Mouse (Mus musculus) neural tube, embryonic 11.5 days (tissue): ENCODE data around the gene Trpt1. TPM values are rescaled to one million over a fixed set of nuclear protein-coding genes. Genes with fewer than 3 reads are reported as not detected.
"Not testable (repeated sequence)": the region's sequence is repeated elsewhere in the genome, so short reads cannot be mapped to it uniquely, and the experiment has no call there.

Experiments
- ATAC-seq: fragments of 200-750 bp; cut with Nextera tagmentation; 2 replicates; pipeline ENCODE4 v1.8.0; 2017; ENCODE audit warnings: moderate number of reproducible peaks, mild to moderate bottlenecking, moderate TSS enrichment, moderate library complexity; ENCODE audit not compliant: insufficient read depth, low FRiP score, low TSS enrichment
- DNase-seq: peaks from one replicate; pipeline ENCODE4 v3.0.0-alpha.2; 2015; ENCODE audit warnings: low spot score
- H3K27ac ChIP-seq: fragments of 300-500 bp; sonication (generic); 2 replicates; pipeline ENCODE4 v1.5.1; 2014; ENCODE audit warnings: low read depth, mild to moderate bottlenecking, low read length
- H3K27me3 ChIP-seq: fragments of 300-500 bp; sonication (generic); 2 replicates; pipeline ENCODE4 v1.6.1; 2014; ENCODE audit warnings: mild to moderate bottlenecking, low read length, mixed read lengths; ENCODE audit not compliant: control insufficient read depth, insufficient read depth
- H3K36me3 ChIP-seq: fragments of 300-500 bp; sonication (generic); 2 replicates; pipeline ENCODE4 v1.6.1; 2014; ENCODE audit warnings: mild to moderate bottlenecking, low read length, moderate library complexity, mixed read lengths; ENCODE audit not compliant: control insufficient read depth, insufficient read depth
- H3K4me1 ChIP-seq: fragments of 300-500 bp; sonication (generic); 2 replicates; pipeline ENCODE4 v1.6.1; 2014; ENCODE audit warnings: low read length, mixed read lengths; ENCODE audit not compliant: control insufficient read depth, insufficient read depth
- H3K4me2 ChIP-seq: fragments of 300-500 bp; sonication (generic); 2 replicates; pipeline ENCODE4 v1.6.1; 2014; ENCODE audit warnings: low read depth, mild to moderate bottlenecking, moderate library complexity
- H3K4me3 ChIP-seq: fragments of 300-500 bp; sonication (generic); 2 replicates; pipeline ENCODE4 v1.5.1; 2014; ENCODE audit warnings: low read depth, low read length
- H3K9ac ChIP-seq: fragments of 300-500 bp; sonication (generic); 2 replicates; pipeline ENCODE4 v1.6.1; 2014; ENCODE audit warnings: mild to moderate bottlenecking, low read length
- H3K9me3 ChIP-seq: fragments of 300-500 bp; sonication (generic); 2 replicates; pipeline ENCODE4 v1.6.1; 2016; ENCODE audit warnings: low read length; ENCODE audit not compliant: control insufficient read depth
- WGBS: fragments of 180-500 bp; shearing (Covaris S2); extraction: QIAGEN DNeasy Blood & Tissue Kit; methylation state at CpG from one replicate; pipeline ENCODE4 v1.1.7; 2014; 5-methylcytosine and 5-hydroxymethylcytosine counted together
- polyA plus RNA-seq: library from polyadenylated mRNA; unstranded; fragments of >200 nt; fragmentation: Nextera tagmentation; extraction: Ambion mirVana; gene quantifications from 2 replicates; pipeline ENCODE4 v1.2.1, GENCODE M21; 2014

Gene Trpt1
- polyA plus RNA-seq, 1 experiment from 2014 or later: 9.7 TPM

DNA sequence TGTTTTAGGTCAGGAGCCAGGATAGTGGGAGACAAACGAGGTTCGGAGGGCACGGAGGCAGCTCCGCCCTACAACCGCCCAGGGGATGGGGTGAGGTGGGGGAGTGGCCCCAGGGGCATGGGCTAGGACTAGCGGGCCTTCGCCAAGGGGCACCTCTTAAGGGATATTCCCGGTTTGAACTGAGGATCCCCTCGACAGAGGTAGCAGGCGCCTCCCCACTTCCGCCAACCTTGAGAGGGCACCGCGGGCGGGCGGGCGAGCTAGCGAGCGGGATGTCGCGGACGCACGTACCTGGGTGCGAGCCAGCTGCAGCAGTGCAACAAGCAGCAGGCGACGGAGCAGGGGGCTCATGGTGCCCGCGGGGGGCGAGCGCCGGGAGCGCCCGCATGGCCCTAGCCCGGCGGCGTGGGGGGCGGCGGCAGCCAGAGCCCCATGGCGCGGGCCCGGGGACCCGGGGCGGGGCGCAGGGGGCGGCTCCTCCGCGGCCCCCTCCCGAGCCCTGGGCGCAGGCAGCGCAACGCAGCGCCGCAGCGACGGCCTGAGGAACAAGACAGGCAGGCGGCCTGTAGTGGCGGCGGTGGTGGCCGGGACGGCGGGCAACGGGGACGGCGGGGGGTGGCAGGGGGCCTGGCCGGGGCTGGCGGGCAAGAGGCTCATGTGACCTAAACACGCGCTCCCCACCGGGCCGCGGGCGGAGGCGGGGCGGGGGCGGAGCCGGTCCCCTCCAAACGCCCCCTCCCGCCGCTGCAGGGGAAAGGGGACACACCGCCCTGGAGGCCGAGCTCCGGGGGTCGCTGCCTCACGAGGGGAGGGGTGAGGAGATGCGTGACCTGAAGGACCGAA lies 8.6 kb upstream of the Trpt1 start, which contains the start of gene Vegfb:
Vegfb (minus strand) TSS at position 591 of the 843 bp plus-strand sequence.
- DNase-seq (peak; percentile 62), ATAC-seq (peak; percentile 48)
- no peaks in the 10 kb centered on the region for H3K9me3 ChIP-seq
- H3K27me3 ChIP-seq: no peaks in the 10 kb centered on the region
- H3K27ac ChIP-seq: peak within 1 kb of the TSS; percentile 73
- H3K36me3 ChIP-seq: peaks cover 3% of the 10 kb centered on the region; the same call in 1 of the 2 replicates
- WGBS: under 1% methylated on average over 57 of the region's 85 CpGs
- peak within 1 kb of the TSS; percentile 91 for H3K4me3 ChIP-seq
- H3K9ac ChIP-seq: peak within 1 kb of the TSS; percentile 86
- peak within 1 kb of the TSS; percentile 95 for H3K4me2 ChIP-seq
- H3K4me1 ChIP-seq: peaks cover 9% of the 10 kb centered on the region

- Histone ChIP-seq H3K36me3 (peaks cover 3% of the 10 kb centered on the region; the same call in 1 of the 2 replicates), H3K9me3 (no peaks in the 10 kb centered on the region), H3K4me2 (peak overlapping the region; percentile 95), H3K27me3 (no peaks in the 10 kb centered on the region), H3K27ac (no peak overlapping the region), H3K4me3 (peak overlapping the region; percentile 91), H3K9ac (peak overlapping the region; percentile 86), H3K4me1 (peaks cover 11% of the 10 kb centered on the region)
- no peak for ATAC-seq
- DNase-seq: no peak
- under 1% methylated on average over 8 of the region's 8 CpGs for WGBS
Observed at GRCm38 (mm10) chr19:6987904-6988285, 8.0 kb upstream of the Trpt1 start.

DNA sequence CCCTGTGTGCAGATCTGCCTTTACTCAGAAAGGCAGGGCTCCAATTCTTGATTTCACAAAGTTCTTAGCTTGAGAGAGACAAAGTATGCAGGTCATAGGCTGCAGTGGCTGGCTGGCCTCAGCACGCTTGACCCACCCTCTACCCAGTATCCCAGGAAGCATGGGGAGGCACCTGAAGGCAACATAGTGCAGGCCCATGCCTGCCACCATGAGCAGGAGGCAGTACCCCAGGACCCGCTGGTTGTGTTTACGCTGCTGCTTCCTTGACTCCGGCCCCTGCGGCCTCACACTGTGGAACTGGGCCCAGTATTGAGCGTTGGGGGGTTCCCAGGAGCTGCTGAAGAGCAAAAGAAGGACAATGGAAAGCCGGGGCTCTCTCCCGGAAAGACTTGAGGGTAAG lies 6.7 kb upstream of the Trpt1 start:
- Histone ChIP-seq H3K27ac (no peak overlapping the region), H3K36me3 (peaks cover 3% of the 10 kb centered on the region; the same call in 1 of the 2 replicates), H3K4me2 (no peak overlapping the region), H3K9me3 (no peaks in the 10 kb centered on the region), H3K4me1 (peaks cover 13% of the 10 kb centered on the region), H3K27me3 (no peaks in the 10 kb centered on the region), H3K9ac (no peak overlapping the region), H3K4me3 (no peak overlapping the region)
- 84% methylated on average over 8 of the region's 8 CpGs for WGBS
- ATAC-seq: no peak
- DNase-seq: no peak

- Histone ChIP-seq H3K36me3 (no peaks in the 10 kb centered on the region), H3K4me1 (peaks cover 20% of the 10 kb centered on the region), H3K27me3 (no peaks in the 10 kb centered on the region), H3K9ac (no peak overlapping the region), H3K4me3 (no peak overlapping the region), H3K9me3 (no peaks in the 10 kb centered on the region), H3K27ac (no peak overlapping the region), H3K4me2 (no peak overlapping the region)
- ATAC-seq (no peak), DNase-seq (no peak)
- 81% methylated on average over 6 of the region's 6 CpGs for WGBS
Observed at GRCm38 (mm10) chr19:6990712-6991111, 5.2 kb upstream of the Trpt1 start.

GRCm38 (mm10) chr19:6991166-6991565 lies 4.8 kb upstream of the Trpt1 start:
- 92% methylated on average over 6 of the region's 6 CpGs for WGBS
- H3K27ac ChIP-seq, DNase-seq, H3K27me3 ChIP-seq, H3K4me3 ChIP-seq, H3K36me3 ChIP-seq, ATAC-seq, H3K4me2 ChIP-seq, H3K9ac ChIP-seq, H3K9me3 ChIP-seq: not testable (repeated sequence)
- H3K4me1 ChIP-seq: peaks cover 18% of the 10 kb centered on the region

DNA sequence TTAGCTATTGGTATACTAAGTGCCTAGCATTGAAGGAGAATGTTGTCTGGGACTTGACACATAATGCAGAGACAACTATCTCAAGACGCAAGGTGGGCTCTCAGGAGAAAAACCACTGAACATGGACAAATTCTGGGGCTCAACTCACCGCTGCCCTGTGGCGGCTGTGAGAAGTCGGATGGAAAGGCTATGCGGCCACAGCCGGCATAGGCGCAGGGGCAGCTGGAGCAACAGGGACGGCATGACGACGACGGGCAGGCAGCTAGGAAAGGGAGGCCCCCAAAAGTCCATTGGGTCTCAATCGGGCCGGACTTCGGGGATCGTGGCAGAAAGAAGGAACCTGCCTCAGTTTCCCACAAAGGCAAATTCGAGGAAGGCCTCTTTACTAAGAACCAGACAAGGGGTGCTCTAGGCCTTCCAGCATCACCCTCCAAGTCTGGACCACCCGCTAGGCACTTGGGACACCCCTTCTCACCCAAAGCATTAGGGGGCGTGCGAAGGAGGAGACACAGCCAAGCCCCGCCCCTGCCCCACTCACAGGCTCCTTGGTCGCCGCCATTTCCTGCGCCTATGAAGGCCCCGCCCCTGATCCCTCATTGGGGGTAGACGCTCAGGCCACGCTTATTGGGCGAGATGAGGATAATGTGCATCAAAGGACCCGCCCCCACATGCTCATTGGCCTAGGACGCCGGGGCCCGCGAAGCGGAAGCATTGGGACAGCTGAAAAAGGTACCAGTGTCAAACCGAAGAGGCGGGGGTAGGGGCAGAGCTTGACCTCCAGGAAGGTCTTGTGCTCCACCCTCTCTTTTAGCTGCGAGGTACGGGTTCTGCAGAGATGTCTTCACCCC lies 3.7 kb upstream of the Trpt1 start, which contains the start of gene Dnajc4:
Dnajc4 (minus strand) TSS at position 562 of the 848 bp plus-strand sequence.
- Histone ChIP-seq H3K4me2 (peak within 1 kb of the TSS; percentile 71), H3K4me1 (peaks cover 22% of the 10 kb centered on the region), H3K27ac (peak within 1 kb of the TSS; percentile 42; the same call in 1 of the 2 replicates)

GRCm38 (mm10) chr19:6993011-6993770 lies 2.7 kb upstream of the Trpt1 start:
- no peak; the same call in 1 of the 2 replicates for ATAC-seq
- Histone ChIP-seq H3K4me3 (peak overlapping the region; percentile 46), H3K4me1 (peaks cover 22% of the 10 kb centered on the region), H3K9me3 (no peaks in the 10 kb centered on the region), H3K27me3 (no peaks in the 10 kb centered on the region), H3K36me3 (no peaks in the 10 kb centered on the region), H3K4me2 (peak overlapping the region; percentile 71), H3K27ac (peak overlapping the region; percentile 42; the same call in 1 of the 2 replicates), H3K9ac (peak overlapping the region; percentile 53)
- WGBS: 58% methylated on average over 14 of the region's 14 CpGs
- DNase-seq: no peak

More for the DNA sequence above, 3.7 kb upstream of the Trpt1 start, which contains the start of gene Dnajc4:
- H3K36me3 ChIP-seq: no peaks in the 10 kb centered on the region
- peak; percentile 94 for ATAC-seq
- H3K9me3 ChIP-seq: no peaks in the 10 kb centered on the region
- 3% methylated on average over 37 of the region's 37 CpGs for WGBS
- H3K27me3 ChIP-seq: no peaks in the 10 kb centered on the region
- peak; percentile 97 for DNase-seq
- H3K4me3 ChIP-seq: peak within 1 kb of the TSS; percentile 46
- peak within 1 kb of the TSS; percentile 57 for H3K9ac ChIP-seq

DNA sequence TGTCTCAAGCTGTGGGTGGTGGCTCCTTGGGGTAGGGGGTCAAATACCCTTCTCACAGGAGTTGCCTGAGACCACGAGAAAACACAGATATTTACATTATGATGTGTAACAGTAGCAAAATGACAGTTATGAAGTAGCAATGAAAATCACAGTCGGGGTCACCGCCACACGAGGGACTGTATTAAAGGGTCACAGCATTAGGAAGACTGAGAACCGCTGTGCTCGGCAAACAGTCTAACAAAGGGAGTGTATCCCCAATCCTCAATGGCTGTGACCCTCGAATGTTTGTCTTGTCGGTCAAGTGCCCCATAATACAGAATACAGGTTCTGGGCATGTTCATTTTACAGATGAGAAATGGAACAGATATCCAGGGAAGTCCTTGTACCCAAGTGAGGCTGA lies 1.9 kb upstream of the Trpt1 start:
- 89% methylated on average over 8 of the region's 8 CpGs for WGBS
- Histone ChIP-seq H3K4me1 (peaks cover 22% of the 10 kb centered on the region), H3K27me3 (no peaks in the 10 kb centered on the region), H3K9ac (no peak overlapping the region), H3K36me3 (no peaks in the 10 kb centered on the region; the same call in 1 of the 2 replicates), H3K27ac (no peak overlapping the region), H3K9me3 (no peaks in the 10 kb centered on the region), H3K4me3 (no peak overlapping the region), H3K4me2 (no peak overlapping the region)
- DNase-seq: no peak
- no peak for ATAC-seq
